In the genomic region with DNA sequence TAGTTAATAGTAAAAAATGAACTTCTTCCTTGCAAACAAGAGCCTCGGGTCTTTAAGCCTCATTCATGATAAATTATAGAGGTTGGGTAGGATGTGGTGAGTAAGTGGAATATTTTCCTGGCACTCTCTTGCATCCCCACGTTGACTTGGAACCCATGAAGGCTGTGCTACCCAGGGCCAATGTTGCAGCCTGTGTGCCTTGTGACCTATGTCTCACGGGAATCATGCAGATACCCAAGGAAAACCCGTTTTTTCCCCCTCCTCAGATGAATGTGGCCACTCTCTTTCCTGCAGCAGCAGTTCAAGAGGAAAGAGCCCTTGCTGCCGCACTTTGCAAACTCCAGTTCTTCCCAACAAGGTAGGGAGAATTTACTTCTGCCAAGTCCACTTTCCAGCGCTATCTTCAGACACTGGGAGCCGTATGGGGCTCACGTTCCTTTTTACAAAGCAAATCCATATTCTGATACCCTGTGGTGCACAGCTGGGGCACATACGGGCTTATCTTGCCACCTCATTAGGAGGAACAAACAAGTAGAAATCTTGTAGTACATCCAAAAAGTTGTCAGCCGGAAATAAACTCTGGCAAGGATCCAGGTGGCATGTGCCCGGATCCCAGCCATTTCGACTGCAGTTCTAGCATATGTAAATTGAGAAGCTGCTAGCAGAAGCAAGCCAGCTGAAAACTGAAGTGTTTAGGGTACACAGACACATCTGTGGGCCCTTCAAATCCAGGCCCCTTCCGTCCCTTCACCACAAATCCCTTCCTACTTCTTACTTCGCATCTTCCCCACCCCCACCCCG, we compare ENCODE assay signal across 7 mouse cellular contexts.
DNase-seq lines count a peak whose midpoint lies in the region; ATAC-seq lines count a peak whose summit lies in the region.

No protein-coding gene starts in this region.

- intact Hi-C loops in heart, postnatal 10 days (cut with DNase I), result no loop called here

- DNase-seq in ovary, postnatal 14 days (ENCODE audit: low spot score), result peak; percentile 5
- no peak for DNase-seq in ovary, postnatal 36 days (ENCODE audit: low spot score)
- peak; percentile 74 to 75 for DNase-seq in heart, postnatal 10 days
- peak; percentile 18 for DNase-seq in right cerebral cortex, postnatal 14 days
- DNase-seq in thymus, postnatal 25 days, result no peak

- peaks cover 37% of the 10 kb centered on the region for H3K4me1 ChIP-seq in embryonic facial prominence, embryonic 13.5 days
- H3K4me1 ChIP-seq in limb, embryonic 15.5 days, result peaks cover 38% of the 10 kb centered on the region

- H3K4me3 ChIP-seq in embryonic facial prominence, embryonic 13.5 days, result no peak overlapping the region
- no peak overlapping the region for H3K4me3 ChIP-seq in limb, embryonic 15.5 days

- WGBS in embryonic facial prominence, embryonic 13.5 days, result 35% methylated on average over 15 of the region's 15 CpGs
- WGBS in limb, embryonic 15.5 days, result 29% methylated on average over 15 of the region's 15 CpGs

- peak overlapping the region; percentile 36; the same call in 1 of the 2 replicates for H3K9ac ChIP-seq in embryonic facial prominence, embryonic 13.5 days
- no peak overlapping the region for H3K9ac ChIP-seq in limb, embryonic 15.5 days

- H3K27ac ChIP-seq in embryonic facial prominence, embryonic 13.5 days, result peak overlapping the region; percentile 55; the same call in 1 of the 2 replicates
- H3K27ac ChIP-seq in limb, embryonic 15.5 days, result 0 out of 2 replicates have a peak overlapping the region, but pooled peaks have one; percentile 7

- no peaks in the 10 kb centered on the region for H3K9me3 ChIP-seq in embryonic facial prominence, embryonic 13.5 days
- H3K9me3 ChIP-seq in limb, embryonic 15.5 days, result no peaks in the 10 kb centered on the region

- H3K36me3 ChIP-seq in embryonic facial prominence, embryonic 13.5 days, result no peaks in the 10 kb centered on the region
- no peaks in the 10 kb centered on the region for H3K36me3 ChIP-seq in limb, embryonic 15.5 days

- 0 out of 2 replicates have a peak, but pooled peaks have one; percentile 11 for ATAC-seq in embryonic facial prominence, embryonic 13.5 days (ENCODE audit: insufficient number of reproducible peaks, insufficient read depth, low FRiP score, low TSS enrichment, low read depth)
- ATAC-seq in limb, embryonic 15.5 days (ENCODE audit: insufficient number of reproducible peaks, low FRiP score, low TSS enrichment, low read depth), result no peak

- peak overlapping the region; percentile 24 for H3K4me2 ChIP-seq in embryonic facial prominence, embryonic 13.5 days
- H3K4me2 ChIP-seq in limb, embryonic 15.5 days, result no peak overlapping the region

- no peaks in the 10 kb centered on the region for H3K27me3 ChIP-seq in embryonic facial prominence, embryonic 13.5 days
- peaks cover 12% of the 10 kb centered on the region; the same call in 1 of the 2 replicates for H3K27me3 ChIP-seq in limb, embryonic 15.5 days

Comparison
In these comparisons a context has a peak if more than half of its experiments do, and no peak if none do; other contexts are left out.
1. DNase-seq: peak in ovary, postnatal 14 days (single experiment), heart, postnatal 10 days (2 of 2) and right cerebral cortex, postnatal 14 days (single experiment); none in ovary, postnatal 36 days (single experiment) and thymus, postnatal 25 days (single experiment).